Mouse (Mus musculus) heart, postnatal 0 days (tissue): Measurements from ENCODE around the gene Arid5a.

ENCODE experiments used
- CTCF ChIP-seq: IDR thresholded peaks from 2 replicates; pipeline ENCODE4 v1.5.1; 2016; ENCODE audit warnings: antibody characterized with exemption, control low read depth, low read depth
- EP300 ChIP-seq: IDR thresholded peaks from 2 replicates; pipeline ENCODE4 v1.6.1; 2016; ENCODE audit warnings: antibody characterized with exemption, low read depth

DNA sequence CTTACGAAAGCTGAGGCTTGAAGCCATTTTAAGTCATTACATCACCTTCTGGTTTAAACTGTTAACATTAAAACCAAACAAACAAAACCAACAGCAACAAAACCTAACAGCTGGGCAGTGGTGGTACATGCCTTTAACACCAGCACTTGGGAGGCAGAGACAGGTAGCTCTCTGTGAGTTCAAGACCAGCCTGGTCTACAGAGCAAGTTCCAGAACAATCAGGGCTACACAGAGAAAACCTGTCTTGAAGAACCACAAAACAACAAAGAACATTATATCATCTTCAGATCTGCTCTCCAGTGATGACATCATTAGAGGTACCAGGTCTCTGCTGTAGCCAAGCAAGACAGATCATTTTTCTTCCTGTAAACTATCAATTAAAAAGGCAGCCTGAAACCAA lies 47.1 kb upstream of the Arid5a start:
- TF ChIP-seq CTCF (no peak), EP300 (no peak)
